Mouse (Mus musculus): Measurements from ENCODE around the gene Zmiz1.

- TF ChIP-seq GATA1 (IDR thresholded peaks at IDR 0.05; ENCODE audit: borderline replicate concordance, low read length) (no peak), FLI1 (IDR thresholded peaks at IDR 0.05; ENCODE audit: low read length) (no peak)
Measured at GRCm38 (mm10) chr14:25459394-25459997, 511 bp downstream of the Zmiz1 start.
